Mouse (Mus musculus) C2C12 (cell line): ENCODE measurements around the gene Abcc3.

Source experiments
- CEBPB ChIP-seq: IDR thresholded peaks from one replicate; pipeline ENCODE4 v1.6.1; 2011; ENCODE audit warnings: low read depth, mild to moderate bottlenecking, control low read depth, moderate library complexity
- CTCF ChIP-seq: IDR thresholded peaks from one replicate; pipeline ENCODE4 v1.5.1; 2011; ENCODE audit not compliant: control insufficient read depth, insufficient read depth, insufficient read length
- FOSL1 ChIP-seq: IDR thresholded peaks from one replicate; pipeline ENCODE4 v1.8.0; 2011; ENCODE audit warnings: mild to moderate bottlenecking, low read length; ENCODE audit not compliant: poor library complexity, insufficient read depth, severe bottlenecking
- USF1 ChIP-seq: IDR thresholded peaks from one replicate; pipeline ENCODE4 v1.6.1; 2011; ENCODE audit warnings: low read depth, mild to moderate bottlenecking, control low read depth, moderate library complexity

DNA sequence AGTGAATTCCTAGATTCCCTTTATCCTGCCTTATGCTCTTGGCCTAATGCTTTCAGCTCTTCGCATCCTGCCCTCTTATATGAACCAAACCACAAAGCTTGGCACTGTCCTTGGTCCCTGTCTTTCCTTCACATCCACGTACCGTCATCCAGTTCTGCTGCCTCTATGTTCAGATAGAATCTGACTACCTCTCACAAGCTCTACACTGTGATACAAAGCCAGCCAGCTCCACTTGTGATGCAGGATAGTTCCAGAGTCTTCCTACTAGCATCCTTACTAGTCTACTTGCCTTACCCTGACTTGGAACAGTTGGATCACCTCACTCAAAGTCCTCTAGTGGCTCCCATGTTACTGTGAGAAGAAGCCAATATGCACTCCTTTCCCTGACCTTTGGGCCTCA lies 62.6 kb downstream of the Abcc3 start:
- TF ChIP-seq CTCF (no peak), USF1 (no peak), FOSL1 (no peak), CEBPB (no peak)
